In the genomic region with DNA sequence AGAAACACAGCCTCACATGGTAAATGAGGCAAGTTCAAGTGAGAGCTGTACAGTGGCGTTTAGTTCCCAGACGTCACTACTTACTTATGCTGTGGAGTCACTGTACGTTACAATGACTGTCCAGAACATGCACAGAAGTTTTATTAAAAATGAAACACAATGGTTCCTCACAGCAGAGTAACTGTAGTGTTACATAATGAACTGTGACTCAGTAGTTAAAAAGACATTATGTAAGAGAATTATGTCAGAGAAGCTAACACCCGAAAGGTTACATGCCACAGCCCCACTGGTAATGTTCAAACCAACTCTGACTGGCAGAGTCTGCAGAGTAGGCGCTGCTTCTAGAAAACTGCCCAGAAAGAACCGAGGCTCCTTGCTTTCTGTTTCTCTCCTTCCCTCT, we compare ENCODE assay signal across 20 mouse cellular contexts.
DNase-seq lines count a peak whose midpoint lies in the region; ATAC-seq and TF ChIP-seq lines count a peak whose summit lies in the region.
"Had no signal": no experiment of that assay in that cellular context is flagged by ENCODE, and none has a peak within 500 bp of the region (broad histone marks: within the 10 kb centered on the region; RNA-seq: fewer than 3 reads in every experiment).

No protein-coding gene starts in this region.

- no peak overlapping the region for H3K4me3 ChIP-seq in layer of hippocampus, adult 2 months
- H3K4me3 ChIP-seq: embryonic facial prominence, embryonic 12.5 days; embryonic facial prominence, embryonic 15.5 days; hindbrain, embryonic 12.5 days; hindbrain, embryonic 15.5 days had no signal

- no peak for TF ChIP-seq CTCF in layer of hippocampus, adult 2 months (conservative IDR thresholded peaks at IDR 0.05)

- ATAC-seq in frontal cortex, adult (ENCODE audit: low TSS enrichment), result peak; percentile 48
- ATAC-seq in megakaryocyte, adult 5-6 weeks (ENCODE audit: poor library complexity, severe bottlenecking), result peak; percentile 67
- ATAC-seq: forebrain, embryonic 14.5 days; forebrain, postnatal 0 days had no signal

- peak overlapping the region; percentile 53 for H3K27ac ChIP-seq in layer of hippocampus, adult 2 months
- H3K27ac ChIP-seq: embryonic facial prominence, embryonic 12.5 days; embryonic facial prominence, embryonic 15.5 days; hindbrain, embryonic 12.5 days; hindbrain, embryonic 15.5 days had no signal

- no peak for DNase-seq in frontal cortex, postnatal 36 days (ENCODE audit: low spot score in 2 of 2)
- DNase-seq in layer of hippocampus, adult 2 months (ENCODE audit: low spot score in 2 of 2), result no peak
- DNase-seq in layer of hippocampus, adult 9-11 months, result no peak
- DNase-seq in urinary bladder, postnatal 10 days (ENCODE audit: low spot score), result no peak
- DNase-seq: adrenal gland, postnatal 10 days; cerebellum, adult 11 months; cerebellum, adult 2 months; cerebellum, adult 9-11 months; cerebellum, postnatal 25 days; forebrain, postnatal 0 days; gastrocnemius, postnatal 10 days; gastrocnemius, postnatal 36 days; heart, adult 11 months had no signal
